Mouse (Mus musculus) brain, embryonic 14.5 days (tissue): ENCODE data around the gene Fam57b. TPM values are rescaled to one million over a fixed set of nuclear protein-coding genes. Genes with fewer than 3 reads are reported as not detected.

ENCODE experiments used
- DNase-seq: peaks from one replicate; pipeline ENCODE4 v3.0.0-alpha.2; 2011; ENCODE audit warnings: low read depth
- CTCF ChIP-seq: fragments of 200-500 bp; IDR thresholded peaks from 2 replicates; pipeline ENCODE4 v1.5.1; 2012; ENCODE audit warnings: inconsistent platforms, mild to moderate bottlenecking, moderate library complexity, borderline replicate concordance; ENCODE audit not compliant: insufficient read depth, insufficient read length; ENCODE audit errors: extremely low read depth
- POLR2A ChIP-seq: fragments of 200-500 bp; IDR thresholded peaks from 2 replicates; pipeline ENCODE4 v1.6.1; 2012; ENCODE audit warnings: mild to moderate bottlenecking, inconsistent platforms, borderline replicate concordance; ENCODE audit not compliant: poor library complexity, insufficient read depth, insufficient read length, severe bottlenecking; ENCODE audit errors: extremely low read depth
- polyA plus RNA-seq: library from polyadenylated mRNA; depleted of rRNA; stranded (reverse); fragments of >200 nt; gene quantifications from 2 replicates; pipeline ENCODE4 v1.2.3, GENCODE M21; 2012; rRNA removed

The Fam57b gene
- polyA plus RNA-seq = 199 and 224 TPM in 2 replicates

DNA sequence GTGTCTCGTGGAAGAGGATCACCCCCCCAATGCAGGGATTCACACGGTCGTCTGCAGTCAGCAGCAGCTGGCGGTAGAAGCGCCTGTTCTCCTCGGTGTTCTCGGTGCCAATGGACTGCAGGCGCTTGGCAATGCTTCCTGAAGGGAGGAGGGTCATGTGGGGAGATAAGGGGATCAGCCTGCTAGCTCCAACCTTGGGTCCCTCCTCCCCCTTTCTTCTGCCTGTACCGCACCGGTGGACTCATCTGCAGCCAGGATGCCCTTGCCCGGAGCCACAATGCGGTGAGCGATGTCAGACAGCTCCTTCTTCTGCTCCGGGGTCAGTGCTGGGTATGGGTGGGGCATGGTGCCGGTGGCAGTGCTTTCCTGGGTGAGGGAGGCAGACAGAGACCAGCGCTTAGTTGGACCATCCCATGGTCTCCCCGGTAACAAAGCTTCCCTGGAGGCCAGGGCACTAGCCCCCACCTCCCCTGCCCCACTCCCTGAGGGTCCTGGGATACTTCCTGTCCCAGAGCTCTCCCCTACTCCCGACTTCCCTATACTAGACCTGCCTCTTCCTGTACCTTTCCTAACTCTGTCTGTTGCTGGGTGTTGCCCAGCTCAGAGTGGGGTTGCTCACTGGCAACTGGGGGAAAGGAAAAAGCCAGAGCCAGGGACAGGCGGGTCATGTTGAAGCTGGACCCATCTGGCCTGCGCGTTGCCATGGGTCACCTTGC, at the start of gene Fam57b:
TSS of gene Fam57b (plus strand) at position 258 of the 716 bp plus-strand sequence.
- peak; percentile 55 for DNase-seq
- TF ChIP-seq CTCF = no peak
- TF ChIP-seq POLR2A = no peak

DNA sequence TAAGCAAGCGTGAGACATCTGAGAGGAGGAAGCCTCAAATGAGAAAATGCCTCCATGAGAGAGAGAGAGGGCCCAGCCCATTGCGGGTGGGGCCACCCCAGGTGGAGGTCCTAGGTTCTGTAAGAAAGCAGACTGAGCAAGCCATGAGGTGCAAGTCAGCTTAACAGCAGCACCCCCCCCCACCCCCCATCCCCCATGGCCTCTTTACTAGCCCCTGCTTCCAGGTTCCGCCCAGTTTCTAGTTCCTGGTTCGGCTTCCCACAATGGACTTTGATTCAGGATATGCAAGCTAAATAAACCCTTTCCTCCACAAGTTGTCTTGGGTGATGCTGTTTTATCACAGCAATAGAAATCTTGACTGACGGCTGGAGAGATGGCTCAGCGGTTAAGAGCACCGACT, 48.6 kb upstream of the Fam57b start:
- no peak for TF ChIP-seq CTCF
- TF ChIP-seq POLR2A = no peak
- DNase-seq = no peak

DNA sequence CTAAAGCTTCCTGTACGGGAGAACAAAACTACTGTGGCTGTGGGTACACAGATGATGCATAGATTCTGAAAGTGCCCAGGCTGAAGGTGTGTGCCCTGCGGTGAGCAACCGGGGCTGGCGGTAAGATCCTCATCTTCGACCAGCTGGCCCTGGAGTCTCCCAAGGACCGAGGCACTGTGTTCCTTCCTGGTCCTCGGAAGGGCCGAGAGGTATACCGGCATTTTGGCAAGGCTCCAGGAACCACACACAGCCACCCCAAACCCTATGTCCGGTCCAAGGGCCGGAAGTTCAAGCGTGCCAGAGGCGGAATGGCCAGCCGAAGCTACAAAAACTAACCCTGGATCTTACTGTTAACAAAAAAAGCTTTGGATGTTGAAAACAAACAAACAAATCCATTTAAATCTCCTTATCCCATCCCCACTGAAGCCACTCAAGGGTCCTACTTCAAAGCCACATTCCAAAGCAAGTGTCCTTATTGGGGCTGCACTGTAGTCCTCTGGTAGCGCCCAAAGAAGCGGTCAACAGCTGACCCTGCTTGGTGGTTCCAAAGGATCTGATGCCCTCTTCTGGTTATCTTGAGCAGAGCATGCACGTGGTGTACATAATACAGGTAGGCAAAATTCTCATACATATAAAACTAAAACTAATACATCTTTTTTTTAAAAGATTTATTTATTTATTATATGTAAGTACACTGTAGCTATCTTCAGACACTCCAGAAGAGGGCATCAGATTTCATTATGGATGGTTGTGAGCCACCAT, 47.7 kb upstream of the Fam57b start:
- TF ChIP-seq CTCF (no peak), POLR2A (no peak)
- no peak for DNase-seq

DNA sequence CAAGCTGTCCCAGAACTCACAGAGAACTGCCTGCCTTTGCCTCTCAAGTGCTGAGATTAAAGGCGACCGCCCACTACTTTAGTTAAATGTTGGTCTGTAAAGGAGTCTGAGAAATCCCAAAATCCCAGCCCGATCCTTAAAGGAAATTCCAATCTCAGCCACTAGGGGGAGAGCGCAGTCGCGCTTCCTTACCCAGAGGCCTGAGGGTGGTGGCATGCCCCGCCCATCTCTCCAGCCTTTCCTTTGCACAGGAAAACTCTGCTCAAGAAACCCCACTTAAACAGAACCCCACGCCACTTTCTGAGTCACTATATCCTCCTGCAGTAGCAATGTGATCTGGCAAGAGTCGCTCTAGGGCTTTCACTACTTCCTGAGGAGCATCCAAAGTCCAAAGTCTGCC, 42.6 kb upstream of the Fam57b start:
- DNase-seq = peak; percentile 81

DNA sequence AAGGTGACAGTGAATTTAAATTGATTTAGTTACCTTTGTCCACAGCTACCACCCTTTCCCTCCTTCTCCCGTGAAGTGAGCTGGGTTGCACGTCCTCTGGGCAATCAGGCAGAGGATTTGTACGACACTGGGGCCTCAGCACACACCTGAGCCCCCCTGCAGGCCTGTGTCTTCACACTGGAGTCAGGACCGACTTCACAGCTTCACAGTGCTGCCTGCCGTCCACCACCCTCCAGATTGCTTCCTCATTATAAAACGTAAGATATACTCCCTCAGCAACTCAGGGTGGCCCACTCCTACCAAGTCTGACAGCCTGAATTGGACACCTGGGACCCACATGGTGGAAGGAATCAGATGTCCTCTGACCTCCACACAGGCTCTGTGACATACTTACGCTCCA, 38.9 kb upstream of the Fam57b start:
- TF ChIP-seq CTCF (no peak), POLR2A (no peak)
- no peak for DNase-seq

More for the DNA sequence above, 42.6 kb upstream of the Fam57b start:
- TF ChIP-seq POLR2A (no peak), CTCF (peak; percentile 93)

DNA sequence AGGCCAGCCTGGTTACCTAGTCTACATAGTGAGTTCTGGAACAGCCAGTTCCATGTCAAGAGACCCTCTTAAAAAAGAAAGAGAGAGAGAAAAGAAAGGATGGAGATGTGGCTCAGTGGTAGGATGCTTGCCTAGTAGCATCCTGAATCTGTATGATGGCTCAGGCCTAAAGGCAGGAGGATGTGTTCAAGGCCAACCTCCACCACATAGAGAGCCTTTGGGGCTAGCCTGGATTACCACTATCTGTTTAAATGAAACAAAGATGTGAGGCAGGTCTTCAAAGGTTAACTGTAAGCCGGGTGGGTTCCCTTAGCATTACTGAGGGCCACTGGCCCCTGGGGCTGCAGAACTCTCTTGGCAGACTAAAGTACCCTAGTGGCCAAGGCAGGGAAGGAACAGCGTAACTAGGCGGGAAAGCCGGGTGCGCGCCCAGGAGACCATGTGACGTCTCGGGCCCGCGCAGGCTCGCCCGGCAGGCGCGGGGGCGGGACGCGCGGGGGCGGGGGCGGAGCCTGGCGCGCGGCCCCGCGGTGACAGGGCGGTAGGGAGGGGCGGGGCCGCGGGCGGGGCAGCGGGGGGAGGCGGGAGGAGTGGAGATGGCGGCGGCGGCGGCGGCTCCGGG, 38.3 kb upstream of the Fam57b start, which contains the start of gene Mapk3:
TSS of gene Mapk3 (plus strand) at position 552 of the 622 bp plus-strand sequence.
- DNase-seq = peak; percentile 95
- TF ChIP-seq POLR2A (no peak), CTCF (peak; percentile 77)

DNA sequence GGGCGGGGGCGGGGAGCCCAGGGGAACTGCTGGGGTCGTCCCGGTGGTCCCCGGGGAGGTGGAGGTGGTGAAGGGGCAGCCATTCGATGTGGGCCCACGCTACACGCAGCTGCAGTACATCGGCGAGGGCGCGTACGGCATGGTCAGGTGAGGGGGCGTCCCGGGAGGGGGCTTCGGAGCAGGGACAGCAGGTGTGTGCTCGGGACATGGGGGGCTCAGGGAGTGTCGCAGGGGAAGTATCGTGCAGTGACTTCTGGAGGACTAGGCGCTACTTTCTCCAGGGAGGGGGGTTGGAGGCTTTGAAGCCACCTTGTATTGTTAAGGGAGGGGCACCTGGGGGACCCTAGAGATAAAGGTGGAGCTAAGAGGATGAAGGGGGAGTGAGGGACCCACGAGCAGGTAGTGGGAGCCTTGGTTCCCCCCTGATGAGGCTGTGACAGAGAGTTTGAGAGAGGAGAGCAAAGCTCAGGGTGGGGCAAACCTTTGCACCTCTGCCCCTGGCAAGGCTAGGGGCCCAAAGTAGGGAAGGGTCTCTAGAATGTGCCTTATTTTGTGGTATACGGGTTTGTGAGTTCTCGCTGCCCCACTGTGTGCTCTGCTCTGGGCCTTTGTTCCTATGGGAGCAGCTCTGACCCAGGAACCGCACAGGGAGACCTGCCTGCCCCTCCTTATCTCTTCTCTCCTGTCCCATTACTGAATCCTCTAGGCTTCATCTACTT, 37.6 kb upstream of the Fam57b start:
- no peak for DNase-seq

DNA sequence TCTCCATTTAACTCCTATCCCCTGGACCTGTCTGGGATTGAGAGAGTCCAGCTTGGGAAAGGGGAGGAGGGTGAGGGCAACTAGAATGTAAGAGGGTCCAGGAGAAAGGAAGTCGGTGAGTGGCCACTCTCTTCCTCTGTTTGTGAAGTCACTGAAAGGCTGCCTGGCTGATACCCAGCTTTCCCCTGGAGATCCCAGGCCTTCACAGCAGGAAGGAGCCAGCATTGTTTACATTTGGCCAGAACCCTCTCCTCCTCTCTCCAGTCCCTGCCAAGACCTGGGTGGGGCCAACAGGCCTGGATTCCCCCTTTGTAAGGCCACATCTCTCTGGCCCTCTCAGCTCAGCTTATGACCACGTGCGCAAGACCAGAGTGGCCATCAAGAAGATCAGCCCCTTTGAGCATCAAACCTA, 37.1 kb upstream of the Fam57b start:
- DNase-seq = peak; percentile 78
- TF ChIP-seq POLR2A = no peak
- no peak for TF ChIP-seq CTCF

More for the DNA sequence above, 37.6 kb upstream of the Fam57b start:
- peak; percentile 39; the same call in 1 of the 2 replicates for TF ChIP-seq POLR2A
- no peak for TF ChIP-seq CTCF

DNA sequence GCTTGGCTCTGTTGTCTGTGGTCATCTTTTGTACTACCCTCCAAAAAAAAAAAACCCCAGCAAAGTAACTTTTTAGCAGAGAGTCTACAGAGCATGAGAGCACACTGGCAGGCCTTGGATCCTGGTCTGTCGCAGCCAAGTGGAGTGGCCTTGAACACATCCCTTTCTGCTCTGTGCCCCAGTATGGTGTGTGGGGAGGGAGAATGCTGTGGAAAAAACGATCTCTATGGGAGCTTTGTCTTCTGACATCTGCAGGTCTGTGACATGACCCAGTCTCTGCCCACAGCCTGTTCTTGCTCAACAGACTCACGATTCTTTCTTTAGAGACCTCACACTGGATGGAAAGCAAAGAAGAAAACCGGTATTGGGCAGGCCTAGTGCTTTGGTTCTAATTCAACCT, 36.5 kb upstream of the Fam57b start:
- no peak for TF ChIP-seq CTCF
- TF ChIP-seq POLR2A = no peak

DNA sequence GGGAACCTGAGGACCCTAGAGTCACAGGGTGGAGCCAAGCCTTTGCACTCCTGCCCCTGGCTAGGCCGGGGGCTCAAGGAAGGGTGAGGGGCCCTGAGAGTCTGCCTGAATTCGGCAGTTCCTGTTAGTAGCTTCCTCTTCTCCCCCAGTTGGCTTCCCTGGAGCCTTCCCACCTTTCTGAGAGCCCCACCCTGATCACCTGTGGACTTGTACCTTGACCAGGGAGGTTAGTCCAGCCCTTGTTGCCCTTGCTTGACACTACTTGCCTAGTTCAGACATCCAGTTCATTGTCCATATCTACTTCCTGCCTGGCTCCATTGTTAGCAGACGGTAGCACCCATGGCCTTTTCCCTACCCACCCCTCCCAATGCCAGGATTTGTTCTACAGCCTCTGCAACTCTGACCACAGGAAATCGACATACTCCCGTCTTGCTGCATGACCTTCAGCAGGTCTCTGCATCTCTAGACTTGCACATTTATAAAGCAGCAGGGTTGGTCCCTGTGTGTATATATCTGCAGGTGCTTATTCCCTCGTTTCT, 35.9 kb upstream of the Fam57b start:
- no peak for TF ChIP-seq CTCF
- TF ChIP-seq POLR2A = no peak
- DNase-seq = no peak

More for the DNA sequence above, 36.5 kb upstream of the Fam57b start:
- DNase-seq = no peak

DNA sequence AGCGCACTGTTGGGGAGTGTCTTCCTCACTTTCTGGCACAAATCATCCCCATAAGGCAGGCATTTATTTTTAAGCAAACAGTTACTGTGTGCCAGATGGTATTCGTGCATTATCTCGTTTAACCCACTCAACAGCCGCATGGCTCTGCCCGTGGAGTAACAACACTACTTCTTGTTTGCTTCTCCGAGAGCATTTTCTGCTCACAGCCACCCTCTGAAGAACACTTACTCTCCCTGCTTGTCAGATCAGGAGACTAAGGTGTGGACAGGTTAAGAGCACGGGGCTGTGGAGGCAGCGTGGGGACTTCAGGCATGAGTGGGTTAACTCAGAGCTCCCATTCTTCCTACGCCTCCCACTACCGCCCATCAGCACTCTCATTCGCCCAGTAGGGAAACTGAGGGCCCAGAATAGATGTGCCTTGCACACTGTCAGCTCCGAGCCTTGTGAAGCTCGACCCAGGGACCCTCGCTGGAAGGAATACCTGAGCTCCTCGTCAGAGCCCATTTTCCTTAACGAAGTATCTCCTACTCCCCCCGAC, 34.9 kb upstream of the Fam57b start:
- peak; percentile 53 for DNase-seq
- TF ChIP-seq CTCF (no peak), POLR2A (no peak)

DNA sequence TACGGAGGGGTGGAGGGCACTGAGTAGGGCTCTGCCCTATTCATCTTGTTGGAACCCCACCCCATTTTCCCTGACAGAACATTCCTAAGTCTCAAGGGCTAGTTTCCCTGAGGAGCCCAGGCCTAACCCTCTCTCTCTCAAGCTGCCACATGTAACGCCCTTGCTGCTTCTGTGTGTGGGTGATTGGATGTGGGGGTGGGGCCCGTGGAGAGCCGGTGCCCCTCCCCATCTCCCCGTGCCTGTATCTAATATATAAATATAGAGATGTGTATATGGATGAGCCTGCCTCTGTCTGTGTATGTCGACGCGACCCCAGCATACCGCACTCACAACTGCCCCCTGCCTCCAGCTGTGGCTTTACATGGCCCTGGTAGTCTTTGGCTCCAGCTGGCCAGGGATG, 31.9 kb upstream of the Fam57b start:
- TF ChIP-seq CTCF = no peak
- no peak for TF ChIP-seq POLR2A
- DNase-seq = no peak

DNA sequence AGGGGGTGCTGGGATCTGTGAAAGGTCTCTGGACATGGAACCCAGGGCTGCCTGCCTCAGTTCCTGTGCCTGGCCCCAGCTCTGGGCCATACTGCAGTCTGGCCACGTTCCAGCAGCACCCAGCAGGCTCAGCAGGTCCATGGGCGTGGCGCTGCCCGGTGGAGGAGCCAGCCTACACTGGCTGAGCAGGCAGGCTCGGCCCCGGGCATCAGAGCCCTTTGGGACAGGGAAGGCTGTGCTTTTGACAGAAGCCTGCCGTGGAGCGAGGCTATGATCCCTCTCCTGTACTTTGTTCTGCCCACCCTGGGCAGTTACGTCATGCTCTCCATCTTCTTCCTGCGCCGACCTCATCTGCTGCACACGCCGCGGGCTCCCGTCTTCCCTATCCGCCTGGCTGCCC, 31.3 kb upstream of the Fam57b start, which contains the start of gene Gdpd3:
TSS of gene Gdpd3 (plus strand) at position 134 of the 400 bp plus-strand sequence.
- no peak for DNase-seq
- TF ChIP-seq POLR2A (no peak), CTCF (no peak)

DNA sequence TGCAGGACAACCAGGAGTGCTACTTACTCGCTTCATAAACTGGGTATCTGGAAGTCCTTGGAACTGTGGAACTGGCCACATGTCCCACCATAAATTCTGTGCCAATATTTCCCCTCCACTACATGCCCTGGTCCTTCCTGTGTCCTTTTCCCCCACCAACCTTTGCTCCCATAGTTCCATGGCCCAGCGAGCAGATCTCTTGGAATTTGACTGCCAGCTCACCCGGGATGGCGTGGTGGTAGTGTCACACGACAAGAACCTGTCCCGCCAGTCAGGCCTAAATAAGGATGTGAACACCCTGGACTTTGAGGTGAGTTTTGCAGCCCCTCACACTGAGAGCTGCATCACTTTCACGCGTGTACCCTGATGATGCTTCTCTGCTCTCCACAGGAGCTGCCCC, 30.5 kb upstream of the Fam57b start:
- TF ChIP-seq CTCF (no peak), POLR2A (no peak)
- no peak for DNase-seq
